Mouse (Mus musculus): ENCODE data around the gene Asic2. TPM values are rescaled to one million over a fixed set of nuclear protein-coding genes. Genes with fewer than 3 reads are reported as not detected.
A peak's percentile ranks its signal among the peaks of the same experiment; 100 is the strongest.

The Asic2 gene
- polyA plus RNA-seq, 2 experiments: 0.01 to 0.04 TPM

- H3K27ac ChIP-seq: no peak overlapping the region
- no peak overlapping the region for H3K4me2 ChIP-seq (ENCODE audit: low read depth)
- TF ChIP-seq EP300 (IDR thresholded peaks at IDR 0.05; ENCODE audit: low read depth): no peak
- TF ChIP-seq CTCF (IDR thresholded peaks at IDR 0.05; ENCODE audit: low read depth): no peak
- H3K36me3 ChIP-seq (replicated peaks; ENCODE audit: control insufficient read depth, insufficient read depth, low read depth): no peaks in the 10 kb centered on the region
- no peak overlapping the region for H3K4me3 ChIP-seq (ENCODE audit: insufficient read depth in 1 of 2, low read depth in 2 of 2, low read length in 2 of 2)
- 69% methylated on average over 4 of the region's 4 CpGs for WGBS (ENCODE audit: insufficient replicate concordance)
- no peak overlapping the region for H3K9ac ChIP-seq (replicated peaks)
- no peaks in the 10 kb centered on the region for H3K9me3 ChIP-seq (ENCODE audit: control insufficient read depth, low read length)
- H3K27me3 ChIP-seq (ENCODE audit: control insufficient read depth, insufficient read depth, low read length): no peaks in the 10 kb centered on the region; the same call in 1 of the 2 replicates
- DNase-seq (ENCODE audit: low read depth in 3 of 3, low spot score in 3 of 3) (no peak), ATAC-seq (ENCODE audit: insufficient read depth) (no peak)
- no peaks in the 10 kb centered on the region for H3K4me1 ChIP-seq (replicated peaks; ENCODE audit: control insufficient read depth in 2 of 2, insufficient read depth in 2 of 2, low read length in 1 of 2)
These were observed 3.7 kb downstream of the Asic2 start for GRCm38 (mm10) chr11:81964561-81964960.

- H3K27me3 ChIP-seq (ENCODE audit: control insufficient read depth, insufficient read depth, low read length): no peaks in the 10 kb centered on the region
- TF ChIP-seq EP300 (IDR thresholded peaks at IDR 0.05; ENCODE audit: low read depth): no peak
- TF ChIP-seq CTCF (IDR thresholded peaks at IDR 0.05; ENCODE audit: low read depth): no peak
- no peaks in the 10 kb centered on the region for H3K9me3 ChIP-seq (ENCODE audit: control insufficient read depth, low read length)
- H3K36me3 ChIP-seq (replicated peaks; ENCODE audit: control insufficient read depth, insufficient read depth, low read depth): no peaks in the 10 kb centered on the region
- no peak overlapping the region for H3K27ac ChIP-seq
- no peak overlapping the region for H3K4me3 ChIP-seq (ENCODE audit: insufficient read depth in 1 of 2, low read depth in 2 of 2, low read length in 2 of 2)
- no peak overlapping the region for H3K9ac ChIP-seq (replicated peaks)
- 26% methylated on average over 4 of the region's 4 CpGs for WGBS (ENCODE audit: insufficient replicate concordance)
- H3K4me1 ChIP-seq (replicated peaks; ENCODE audit: control insufficient read depth in 2 of 2, insufficient read depth in 2 of 2, low read length in 1 of 2): no peaks in the 10 kb centered on the region
- H3K4me2 ChIP-seq (ENCODE audit: low read depth): no peak overlapping the region
- ATAC-seq (ENCODE audit: insufficient read depth): no peak
- no peak for DNase-seq (ENCODE audit: low read depth in 3 of 3, low spot score in 3 of 3)
These were observed 13.9 kb downstream of the Asic2 start for GRCm38 (mm10) chr11:81954398-81954797.

- TF ChIP-seq CTCF (IDR thresholded peaks at IDR 0.05; ENCODE audit: low read depth) (no peak), EP300 (IDR thresholded peaks at IDR 0.05; ENCODE audit: low read depth) (no peak)
- Histone ChIP-seq H3K9me3 (ENCODE audit: control insufficient read depth, low read length) (no peaks in the 10 kb centered on the region), H3K4me3 (ENCODE audit: insufficient read depth in 1 of 2, low read depth in 2 of 2, low read length in 2 of 2) (no peak overlapping the region), H3K4me1 (replicated peaks; ENCODE audit: control insufficient read depth in 2 of 2, insufficient read depth in 2 of 2, low read length in 1 of 2) (no peaks in the 10 kb centered on the region), H3K36me3 (replicated peaks; ENCODE audit: control insufficient read depth, insufficient read depth, low read depth) (no peaks in the 10 kb centered on the region), H3K27ac (no peak overlapping the region), H3K9ac (replicated peaks) (no peak overlapping the region), H3K27me3 (ENCODE audit: control insufficient read depth, insufficient read depth, low read length) (no peaks in the 10 kb centered on the region), H3K4me2 (ENCODE audit: low read depth) (no peak overlapping the region)
- 44% methylated on average over 1 of the region's 1 CpGs for WGBS (ENCODE audit: insufficient replicate concordance)
- DNase-seq (ENCODE audit: low read depth in 3 of 3, low spot score in 3 of 3) (no peak), ATAC-seq (ENCODE audit: insufficient read depth) (no peak)
These were observed 20.2 kb downstream of the Asic2 start for GRCm38 (mm10) chr11:81948021-81948420.

GRCm38 (mm10) chr11:81942167-81942566 lies 26.1 kb downstream of the Asic2 start:
- H3K36me3 ChIP-seq (replicated peaks; ENCODE audit: control insufficient read depth, insufficient read depth, low read depth): no peaks in the 10 kb centered on the region
- no peak for ATAC-seq (ENCODE audit: insufficient read depth)
- no peaks in the 10 kb centered on the region for H3K9me3 ChIP-seq (ENCODE audit: control insufficient read depth, low read length)
- TF ChIP-seq CTCF (IDR thresholded peaks at IDR 0.05; ENCODE audit: low read depth): no peak
- no peak overlapping the region for H3K4me3 ChIP-seq (ENCODE audit: insufficient read depth in 1 of 2, low read depth in 2 of 2, low read length in 2 of 2)
- H3K27me3 ChIP-seq (ENCODE audit: control insufficient read depth, insufficient read depth, low read length): no peaks in the 10 kb centered on the region
- WGBS (ENCODE audit: insufficient replicate concordance): 43% methylated on average over 1 of the region's 1 CpGs
- H3K27ac ChIP-seq: no peak overlapping the region
- DNase-seq (ENCODE audit: low read depth in 3 of 3, low spot score in 3 of 3): no peak
- no peaks in the 10 kb centered on the region for H3K4me1 ChIP-seq (replicated peaks; ENCODE audit: control insufficient read depth in 2 of 2, insufficient read depth in 2 of 2, low read length in 1 of 2)
- H3K4me2 ChIP-seq (ENCODE audit: low read depth): no peak overlapping the region
- H3K9ac ChIP-seq (replicated peaks): no peak overlapping the region

GRCm38 (mm10) chr11:81940988-81941387 lies 27.3 kb downstream of the Asic2 start:
- Histone ChIP-seq H3K36me3 (replicated peaks; ENCODE audit: control insufficient read depth, insufficient read depth, low read depth) (no peaks in the 10 kb centered on the region), H3K4me2 (ENCODE audit: low read depth) (no peak overlapping the region), H3K9ac (replicated peaks) (no peak overlapping the region), H3K27me3 (ENCODE audit: control insufficient read depth, insufficient read depth, low read length) (no peaks in the 10 kb centered on the region), H3K4me3 (ENCODE audit: insufficient read depth in 1 of 2, low read depth in 2 of 2, low read length in 2 of 2) (no peak overlapping the region), H3K4me1 (replicated peaks; ENCODE audit: control insufficient read depth in 2 of 2, insufficient read depth in 2 of 2, low read length in 1 of 2) (no peaks in the 10 kb centered on the region), H3K27ac (no peak overlapping the region), H3K9me3 (ENCODE audit: control insufficient read depth, low read length) (no peaks in the 10 kb centered on the region)
- DNase-seq (ENCODE audit: low read depth in 3 of 3, low spot score in 3 of 3): no peak
- no peak for ATAC-seq (ENCODE audit: insufficient read depth)
- 21% methylated on average over 1 of the region's 1 CpGs for WGBS (ENCODE audit: insufficient replicate concordance)
- TF ChIP-seq EP300 (IDR thresholded peaks at IDR 0.05; ENCODE audit: low read depth) (no peak), CTCF (IDR thresholded peaks at IDR 0.05; ENCODE audit: low read depth) (peak; percentile 44)
